Mouse (Mus musculus) brown adipose tissue, adult 24 weeks (tissue): Measurements from ENCODE around the gene Haus4. TPM values are rescaled to one million over a fixed set of nuclear protein-coding genes. Genes with fewer than 3 reads are reported as not detected.

Source experiments
- H3K27ac ChIP-seq: fragments of 200-500 bp; replicated peaks from 2 replicates; pipeline ENCODE4 v1.5.1; 2012; ENCODE audit warnings: low read depth, mild to moderate bottlenecking, low read length
- H3K4me1 ChIP-seq: fragments of 200-500 bp; 2 replicates; pipeline ENCODE4 v1.6.1; 2012; ENCODE audit warnings: low read length, mixed read lengths; ENCODE audit not compliant: control insufficient read depth, insufficient read depth, insufficient read length
- H3K4me3 ChIP-seq: fragments of 200-500 bp; 2 replicates; pipeline ENCODE4 v1.5.1; 2012; ENCODE audit warnings: low read depth, mild to moderate bottlenecking, low read length, moderate library complexity; ENCODE audit not compliant: insufficient read depth
- polyA plus RNA-seq: library from polyadenylated mRNA; stranded (reverse); fragments of >200 nt; gene quantifications from 2 replicates; pipeline ENCODE4 v1.2.4, GENCODE M21; 2012; ENCODE audit not compliant: missing spikeins, insufficient read depth, insufficient read length

The Haus4 gene
- polyA plus RNA-seq, 1 experiment = 4.1 TPM

DNA sequence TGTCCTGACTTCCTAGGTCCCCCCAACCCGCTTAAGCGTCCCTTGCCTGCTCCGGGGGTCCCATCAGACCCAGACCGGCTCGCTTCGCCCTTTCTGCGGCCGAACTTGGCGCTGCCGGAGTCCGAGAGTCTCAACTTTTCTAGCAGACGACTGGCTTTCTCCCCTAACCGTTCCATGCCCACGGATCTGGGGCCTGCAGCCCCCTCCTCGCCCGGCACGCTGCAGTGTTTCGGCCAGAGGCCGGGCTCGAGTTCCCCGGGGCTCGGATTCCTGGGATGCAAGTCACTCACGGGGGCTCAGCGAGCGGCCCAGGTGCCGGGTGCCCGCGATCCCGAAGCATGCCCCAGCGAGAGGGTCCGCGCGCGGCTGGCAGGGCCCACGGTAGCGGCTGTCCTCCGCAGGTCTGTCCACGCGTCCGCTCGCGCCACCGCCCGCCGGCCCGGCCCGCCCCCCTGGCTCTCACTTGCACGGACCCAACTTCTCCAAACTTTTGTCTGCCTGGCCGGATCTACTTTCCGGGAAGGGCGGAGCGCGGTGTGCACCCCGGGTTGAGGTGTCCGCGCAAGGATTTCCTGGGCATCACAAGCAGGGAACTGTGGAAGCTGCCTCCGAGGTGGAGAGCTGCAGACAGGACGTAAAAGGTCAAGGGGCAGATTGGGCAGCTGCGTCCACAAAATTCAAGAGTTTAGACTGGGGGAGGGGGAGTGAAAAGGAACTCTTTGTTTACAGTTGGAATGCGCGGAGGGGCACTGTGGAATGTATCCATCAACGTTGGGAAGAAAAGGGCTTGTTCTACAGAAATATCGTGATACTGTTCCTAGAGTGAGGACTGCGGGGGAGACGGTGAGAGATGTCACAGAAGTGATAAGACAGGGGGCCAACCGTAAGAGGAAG, 22.9 kb upstream of the Haus4 start, which contains the start of gene Ajuba:
Gene Ajuba (minus strand): TSS at position 470 of the 894 bp plus-strand sequence.
- H3K4me1 ChIP-seq = no peaks in the 10 kb centered on the region; the same call in 1 of the 2 replicates
- H3K27ac ChIP-seq = peak within 1 kb of the TSS; percentile 84
- H3K4me3 ChIP-seq = peak within 1 kb of the TSS; percentile 67

DNA sequence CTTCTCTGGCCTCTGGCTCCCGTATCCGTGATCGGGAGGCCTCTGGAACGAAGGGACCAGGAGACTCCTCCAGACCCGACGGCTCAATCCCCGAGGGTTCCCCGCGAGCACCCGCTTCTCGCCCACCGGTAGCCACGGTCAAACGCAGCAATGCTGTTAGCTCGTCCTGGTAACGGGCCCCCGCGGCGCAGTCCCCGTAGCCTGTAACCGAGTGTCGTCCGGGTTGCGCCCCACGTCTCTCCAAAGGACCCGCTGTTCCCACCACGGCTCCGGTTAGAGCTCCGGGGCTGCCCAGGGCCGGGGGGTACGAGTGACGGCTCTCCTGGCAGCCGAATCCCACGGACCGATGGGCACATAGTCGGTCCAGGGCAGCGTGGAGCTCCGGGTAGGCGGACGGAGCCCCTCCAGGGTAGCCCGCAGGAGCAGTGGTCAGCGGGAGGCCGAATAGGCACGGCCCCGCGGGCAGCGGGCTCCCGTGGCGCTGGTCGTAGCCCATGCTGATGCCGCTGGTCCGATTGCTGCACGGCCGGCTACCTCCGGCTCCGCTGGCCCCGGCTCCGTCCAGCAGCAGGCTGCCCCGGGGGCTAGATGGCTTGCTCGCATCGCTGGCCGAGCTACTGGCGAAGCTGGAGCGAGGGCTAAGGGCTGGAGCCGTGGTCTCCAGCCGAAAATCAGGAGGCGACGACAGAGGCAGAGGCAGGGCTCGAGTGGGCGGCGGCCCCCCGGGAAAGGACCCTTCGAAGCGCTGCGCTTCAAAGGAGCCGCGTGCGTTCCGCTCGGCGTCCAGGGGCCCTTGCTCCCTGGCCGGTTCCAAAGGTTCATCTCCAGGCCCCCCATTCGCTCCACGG, 22.0 kb upstream of the Haus4 start:
- H3K27ac ChIP-seq = peak overlapping the region; percentile 36
- H3K4me1 ChIP-seq = no peaks in the 10 kb centered on the region; the same call in 1 of the 2 replicates
- H3K4me3 ChIP-seq = peak overlapping the region; percentile 67

DNA sequence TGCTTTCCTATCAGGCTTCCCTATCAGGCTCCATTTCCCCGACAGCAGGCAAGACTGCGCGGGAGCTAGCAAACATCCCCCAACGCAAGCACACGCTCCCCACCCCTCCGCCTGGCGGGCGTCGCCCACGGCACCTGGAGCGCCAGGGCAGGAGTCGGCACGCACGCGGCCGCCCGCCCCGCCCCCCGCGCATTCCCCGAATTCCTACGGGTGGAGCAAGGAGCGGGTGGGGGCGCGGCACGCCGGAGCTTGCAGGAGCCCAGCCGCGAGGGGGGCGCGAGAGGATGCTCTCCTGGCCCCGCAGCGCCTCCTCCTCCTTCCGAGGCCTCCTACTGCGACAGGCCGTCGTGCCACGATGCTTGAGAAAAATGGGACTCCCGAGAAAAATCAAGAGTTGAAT, 21.2 kb upstream of the Haus4 start:
- Histone ChIP-seq H3K4me3 (peak overlapping the region; percentile 67), H3K27ac (peak overlapping the region; percentile 36), H3K4me1 (no peaks in the 10 kb centered on the region; the same call in 1 of the 2 replicates)

DNA sequence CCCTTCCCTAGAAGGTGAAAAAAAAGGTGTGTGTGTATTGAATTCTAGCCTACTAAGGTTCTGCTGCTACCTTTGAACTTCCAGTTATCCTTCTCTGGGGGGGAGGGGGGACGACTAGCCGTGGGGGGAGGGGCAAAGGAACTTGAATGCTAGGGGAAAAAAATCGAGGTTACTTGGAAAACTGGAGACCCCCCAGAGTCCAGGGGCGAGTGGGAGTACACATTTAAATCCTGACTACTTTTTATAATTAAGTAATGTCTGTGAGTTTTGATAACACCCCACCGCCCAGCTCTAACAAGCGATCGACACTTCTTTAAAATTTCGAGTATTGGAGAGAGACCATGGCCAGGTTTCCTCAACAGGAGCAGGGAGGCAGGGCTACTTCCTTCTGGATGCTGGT, 20.6 kb upstream of the Haus4 start:
- Histone ChIP-seq H3K27ac (peak overlapping the region; percentile 29; the same call in 1 of the 2 replicates), H3K4me1 (no peaks in the 10 kb centered on the region; the same call in 1 of the 2 replicates), H3K4me3 (peak overlapping the region; percentile 67)

- Histone ChIP-seq H3K4me3 (peak overlapping the region; percentile 31), H3K4me1 (no peaks in the 10 kb centered on the region; the same call in 1 of the 2 replicates), H3K27ac (0 out of 2 replicates have a peak overlapping the region, but pooled peaks have one; percentile 29)
Measured at GRCm38 (mm10) chr14:54574253-54574652, 19.8 kb upstream of the Haus4 start.

DNA sequence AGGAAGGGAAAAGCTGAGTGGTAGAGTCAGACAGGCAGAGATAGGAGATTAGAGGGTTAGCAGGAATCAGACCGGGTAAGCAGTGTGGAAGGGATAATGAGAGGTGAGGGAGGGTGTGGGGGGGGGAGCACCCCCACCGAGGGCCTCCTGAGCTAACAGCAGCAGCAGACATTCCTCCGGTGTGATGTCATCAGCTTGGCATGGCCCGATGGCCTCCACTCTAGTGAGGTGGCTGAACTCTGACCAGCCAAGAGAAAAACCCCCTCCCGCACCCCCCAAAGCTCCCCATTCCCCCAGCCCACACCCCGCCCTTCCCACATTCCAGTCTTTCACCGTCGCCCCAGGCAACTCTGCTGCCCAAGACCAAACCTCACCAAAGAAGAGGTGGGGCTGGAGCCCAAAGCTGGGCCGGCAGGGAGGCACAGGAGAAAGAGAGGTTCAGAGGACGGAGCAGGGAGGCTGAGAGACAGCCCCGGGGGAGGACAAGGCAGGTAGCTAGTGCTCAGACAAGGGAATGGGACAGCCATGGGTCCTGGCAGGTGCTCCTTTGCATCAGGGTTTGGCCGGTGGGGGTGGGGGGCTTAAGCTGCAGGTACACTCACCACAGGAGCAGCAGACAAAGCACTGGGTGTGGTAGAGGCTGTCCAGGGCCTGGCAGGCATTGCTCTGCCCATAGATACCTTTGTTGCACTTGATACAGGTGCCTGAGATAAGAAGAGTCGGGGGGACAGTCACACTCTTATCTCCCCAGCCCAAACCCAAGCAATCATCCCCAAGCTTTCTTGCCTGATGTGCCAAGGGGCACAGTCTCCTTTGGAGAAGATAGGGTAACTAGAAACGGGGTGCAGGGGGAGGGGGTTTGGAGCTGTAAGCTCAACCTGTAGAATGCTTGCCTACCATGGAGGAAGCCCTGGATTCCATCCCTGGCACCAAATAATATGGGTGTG, 18.6 kb upstream of the Haus4 start:
- Histone ChIP-seq H3K27ac (peak overlapping the region; percentile 63), H3K4me1 (no peaks in the 10 kb centered on the region; the same call in 1 of the 2 replicates), H3K4me3 (peak overlapping the region; percentile 31; the same call in 1 of the 2 replicates)

GRCm38 (mm10) chr14:54572122-54572521, 17.7 kb upstream of the Haus4 start:
- Histone ChIP-seq H3K4me3 (no peak overlapping the region), H3K27ac (peak overlapping the region; percentile 38; the same call in 1 of the 2 replicates), H3K4me1 (no peaks in the 10 kb centered on the region; the same call in 1 of the 2 replicates)

GRCm38 (mm10) chr14:54569451-54570392, 15.3 kb upstream of the Haus4 start:
- no peaks in the 10 kb centered on the region; the same call in 1 of the 2 replicates for H3K4me1 ChIP-seq
- peak overlapping the region; percentile 61 for H3K27ac ChIP-seq
- no peak overlapping the region for H3K4me3 ChIP-seq

GRCm38 (mm10) chr14:54568694-54569414, 14.4 kb upstream of the Haus4 start:
- Histone ChIP-seq H3K4me1 (no peaks in the 10 kb centered on the region; the same call in 1 of the 2 replicates), H3K27ac (peak overlapping the region; percentile 78), H3K4me3 (peak overlapping the region; percentile 20; the same call in 1 of the 2 replicates)

GRCm38 (mm10) chr14:54560527-54561242, 6.3 kb upstream of the Haus4 start:
- no peak overlapping the region for H3K4me3 ChIP-seq
- no peak overlapping the region for H3K27ac ChIP-seq

DNA sequence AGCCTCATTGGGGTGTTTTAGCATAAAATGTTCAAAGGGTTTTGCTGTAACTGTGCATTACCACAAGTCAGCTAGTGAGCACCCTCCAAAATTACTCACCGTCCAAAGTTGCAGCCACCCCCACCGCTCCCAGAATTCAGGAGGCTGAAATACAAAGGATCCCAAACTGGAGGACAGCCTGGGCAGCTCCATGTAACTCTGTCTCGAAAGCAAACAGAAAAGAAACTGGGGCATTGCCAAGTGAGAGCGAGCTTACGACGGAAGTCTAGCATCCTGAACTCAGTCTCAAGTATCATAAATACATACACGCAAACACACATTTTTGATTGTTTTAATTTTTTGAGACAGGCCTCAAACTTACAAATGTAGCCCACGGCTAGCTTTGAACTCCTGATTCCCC, 2.9 kb upstream of the Haus4 start:
- H3K27ac ChIP-seq = no peak overlapping the region
- no peak overlapping the region for H3K4me3 ChIP-seq
- no peaks in the 10 kb centered on the region for H3K4me1 ChIP-seq

More at GRCm38 (mm10) chr14:54560527-54561242, 6.3 kb upstream of the Haus4 start:
- no peaks in the 10 kb centered on the region for H3K4me1 ChIP-seq

DNA sequence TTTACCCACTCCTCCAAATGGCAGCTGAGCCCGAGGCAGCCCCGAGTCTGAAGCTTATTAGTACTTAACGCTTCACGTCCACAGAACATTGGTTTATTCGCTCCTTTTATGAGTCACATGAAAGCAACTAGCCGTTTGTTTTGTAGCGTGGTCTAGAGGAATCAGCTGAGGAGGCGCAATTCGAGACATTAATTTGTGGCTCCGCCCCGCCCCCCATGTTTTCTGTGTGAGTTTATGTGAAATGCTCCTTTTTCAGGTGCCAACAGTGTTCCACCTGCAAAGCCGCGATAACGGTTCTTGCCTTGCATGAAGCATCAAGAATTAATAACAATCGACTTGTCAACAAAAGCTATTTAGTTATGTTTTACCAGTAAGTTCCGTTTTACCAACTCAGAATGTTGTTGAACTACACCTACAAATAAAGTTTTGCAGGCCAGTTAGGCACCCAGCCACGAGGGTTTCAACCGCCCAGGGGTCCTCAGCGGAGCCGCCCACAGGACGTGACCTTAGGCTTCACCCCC, 902 bp downstream of the Haus4 start:
- no peak overlapping the region for H3K27ac ChIP-seq
- H3K4me1 ChIP-seq = no peaks in the 10 kb centered on the region
- H3K4me3 ChIP-seq = peak overlapping the region; percentile 87
